Mouse (Mus musculus) T-helper 17 cell (primary cell): ENCODE results near the gene Pih1d1.
"Not testable (repeated sequence)": the region's sequence is repeated elsewhere in the genome, so short reads cannot be mapped to it uniquely, and the experiment has no call there.

Source experiments
- in situ Hi-C, 2 experiments: fragments of 300-600 bp; cut with MboI, MseI; formaldehyde crosslinking; loops; 1 replicate in 1 of 2; 2 replicates in 1 of 2; pipeline ENCODE4 v1.15.1; 2025; ENCODE audit warnings: high pct_unique_total_duplicates in 2 of 2

Gene Pih1d1

GRCm38 (mm10) chr7:45154096-45154992 lies at the start of gene Pih1d1, which contains the start of gene Aldh16a1:
Gene Pih1d1, plus strand, starts transcription at chr7:45154303.
Gene Aldh16a1, minus strand, starts transcription at chr7:45154584.
- in situ Hi-C loops: no loop called here

- in situ Hi-C loops: no loop called here
These were observed 49.2 kb upstream of the Pih1d1 start for GRCm38 (mm10) chr7:45104941-45105340.

- in situ Hi-C loops: no loop called here
These were observed 48.6 kb upstream of the Pih1d1 start for GRCm38 (mm10) chr7:45105491-45105890.

GRCm38 (mm10) chr7:45106441-45106840 lies 47.7 kb upstream of the Pih1d1 start:
- in situ Hi-C loops: no loop called here

- in situ Hi-C loops: no loop called here
These were observed 47.0 kb upstream of the Pih1d1 start for GRCm38 (mm10) chr7:45107052-45107645.

GRCm38 (mm10) chr7:45110089-45110488 lies 44.0 kb upstream of the Pih1d1 start:
- in situ Hi-C loops: not testable (repeated sequence)

GRCm38 (mm10) chr7:45111940-45112339 lies 42.2 kb upstream of the Pih1d1 start:
- in situ Hi-C loops: no loop called here

GRCm38 (mm10) chr7:45112529-45112928 lies 41.6 kb upstream of the Pih1d1 start:
- in situ Hi-C loops: no loop called here

- in situ Hi-C loops: no loop called here
These were observed 40.6 kb upstream of the Pih1d1 start for GRCm38 (mm10) chr7:45113476-45113875.

GRCm38 (mm10) chr7:45117566-45117965 lies 36.5 kb upstream of the Pih1d1 start:
- in situ Hi-C loops: no loop called here

GRCm38 (mm10) chr7:45118336-45118735 lies 35.8 kb upstream of the Pih1d1 start:
- in situ Hi-C loops: no loop called here

GRCm38 (mm10) chr7:45119780-45120709 lies 34.1 kb upstream of the Pih1d1 start:
- in situ Hi-C loops: loop anchor here in 1 of 2 experiments (5.0 kb wide), 1 partner anchor 268 kb away; no protein-coding TSS in a partner anchor

- in situ Hi-C loops: loop anchor here in 1 of 2 experiments (5.0 kb wide), 1 partner anchor 269 kb away; no protein-coding TSS in a partner anchor
These were observed 32.7 kb upstream of the Pih1d1 start for GRCm38 (mm10) chr7:45121404-45121803.

- in situ Hi-C loops: loop anchor here in 1 of 2 experiments (5.0 kb wide), 1 partner anchor 270 kb away; no protein-coding TSS in a partner anchor
These were observed 32.1 kb upstream of the Pih1d1 start for GRCm38 (mm10) chr7:45121966-45122365.

GRCm38 (mm10) chr7:45122561-45123185 lies 31.4 kb upstream of the Pih1d1 start:
- in situ Hi-C loops: loop anchor here in 1 of 2 experiments (5.0 kb wide), 1 partner anchor 270 kb away; no protein-coding TSS in a partner anchor

- in situ Hi-C loops: loop anchor here in 1 of 2 experiments (5.0 kb wide), 1 partner anchor 271 kb away; no protein-coding TSS in a partner anchor
These were observed 30.9 kb upstream of the Pih1d1 start for GRCm38 (mm10) chr7:45123186-45123570.

GRCm38 (mm10) chr7:45124224-45125143 lies 29.6 kb upstream of the Pih1d1 start, which contains the start of gene Rps11:
Gene Rps11, minus strand, starts transcription at chr7:45124439.
- in situ Hi-C loops: loop anchor here in 1 of 2 experiments (5.0 kb wide), 1 partner anchor 272 kb away; no protein-coding TSS in a partner anchor

GRCm38 (mm10) chr7:45125144-45125600 lies 28.9 kb upstream of the Pih1d1 start:
- in situ Hi-C loops: no loop called here

GRCm38 (mm10) chr7:45125649-45126048 lies 28.5 kb upstream of the Pih1d1 start:
- in situ Hi-C loops: not testable (repeated sequence)
